In genomic region chr11:44469646-44470431, GRCm38 (mm10) we compare ENCODE assay signal across 1 mouse cellular context.
TF ChIP-seq lines count a peak whose summit lies in the region.

No protein-coding gene starts in this region.

TF ChIP-seq in MEL, 35 proteins besides CTCF, POLR2A, EP300 and RAD21 (continued from another document):
- TF ChIP-seq MYB (IDR thresholded peaks at IDR 0.05; ENCODE audit: low read depth, low read length) (peak; percentile 75; the same call in 1 of the 2 replicates), HCFC1 (IDR thresholded peaks at IDR 0.05; ENCODE audit: low read depth, low read length) (0 out of 2 replicates have a peak, but pooled peaks have one; percentile 12), BHLHE40 (IDR thresholded peaks at IDR 0.05; ENCODE audit: borderline replicate concordance, low read depth, low read length) (peak; percentile 81; the same call in 1 of the 2 replicates), ETS1 (IDR thresholded peaks at IDR 0.05; ENCODE audit: low read depth, low read length) (peak; percentile 98), ELF1 (IDR thresholded peaks at IDR 0.05; ENCODE audit: low read depth, low read length) (no peak), TBP (IDR thresholded peaks at IDR 0.05; ENCODE audit: low read depth, low read length) (peak; percentile 54; the same call in 1 of the 2 replicates), ZC3H11A (IDR thresholded peaks at IDR 0.05; ENCODE audit: low read depth, low read length) (no peak), NRF1 (IDR thresholded peaks at IDR 0.05; ENCODE audit: insufficient read depth, low read depth, low read length, poor library complexity, severe bottlenecking) (no peak), ZNF384 (IDR thresholded peaks at IDR 0.05; ENCODE audit: low read depth, low read length) (no peak), JUND (IDR thresholded peaks at IDR 0.05; ENCODE audit: low read depth, low read length) (peak; percentile 77; the same call in 1 of the 2 replicates), MYC (IDR thresholded peaks at IDR 0.05; ENCODE audit: low read depth, low read length) (peak; percentile 15; the same call in 1 of the 2 replicates), SMC3 (IDR thresholded peaks at IDR 0.05; ENCODE audit: low read depth, low read length) (no peak), TAL1 (IDR thresholded peaks at IDR 0.05; ENCODE audit: low read length) (peak; percentile 87), E2F4 (IDR thresholded peaks at IDR 0.05; ENCODE audit: borderline replicate concordance, low read depth, low read length) (no peak)
